Mouse (Mus musculus) small intestine, adult 2 months (tissue): ENCODE results near the gene Snap47. TPM values are rescaled to one million over a fixed set of nuclear protein-coding genes. Genes with fewer than 3 reads are reported as not detected.
"Not testable (repeated sequence)": the region's sequence is repeated elsewhere in the genome, so short reads cannot be mapped to it uniquely, and the experiment has no call there.

Experiments used
- H3K27ac ChIP-seq: fragments of 200-500 bp; 2 replicates; pipeline ENCODE4 v1.5.1; 2012; ENCODE audit warnings: low read depth, low read length, control low read depth, inconsistent platforms; ENCODE audit not compliant: insufficient read depth
- H3K27me3 ChIP-seq: fragments of 200-500 bp; 2 replicates; pipeline ENCODE4 v1.6.1; 2012; ENCODE audit warnings: mild to moderate bottlenecking, moderate library complexity, low read length, inconsistent platforms; ENCODE audit not compliant: control insufficient read depth, insufficient read depth
- H3K36me3 ChIP-seq: fragments of 200-500 bp; 2 replicates; pipeline ENCODE4 v1.6.1; 2012; ENCODE audit warnings: mild to moderate bottlenecking, low read length, control low read depth, inconsistent platforms; ENCODE audit not compliant: control insufficient read depth, insufficient read depth
- H3K4me1 ChIP-seq: fragments of 200-500 bp; 2 replicates; pipeline ENCODE4 v1.6.1; 2012; ENCODE audit warnings: low read length, inconsistent platforms, mixed read lengths; ENCODE audit not compliant: control insufficient read depth, insufficient read depth, insufficient read length
- H3K4me3 ChIP-seq: fragments of 200-500 bp; 2 replicates; pipeline ENCODE4 v1.5.1; 2012; ENCODE audit warnings: low read depth, mild to moderate bottlenecking, control low read depth, inconsistent platforms, low read length, moderate library complexity
- CTCF ChIP-seq: fragments of 200-500 bp; IDR thresholded peaks from 2 replicates; pipeline ENCODE4 v1.5.1; 2012; ENCODE audit warnings: low read depth, mild to moderate bottlenecking, control low read depth, inconsistent platforms, low read length, moderate library complexity, mixed read lengths; ENCODE audit not compliant: insufficient replicate concordance, insufficient read length; ENCODE audit errors: extremely low read depth
- POLR2A ChIP-seq: fragments of 200-500 bp; IDR thresholded peaks from 2 replicates; pipeline ENCODE4 v1.6.1; 2012; ENCODE audit warnings: low read depth, mild to moderate bottlenecking, control low read depth, inconsistent platforms, low read length, moderate library complexity
- whole genome bisulfite sequencing: fragments of 180-500 bp; shearing (Covaris S2); methylation state at CpG from one replicate; pipeline ENCODE4 v1.1.7; 2018; 5-methylcytosine and 5-hydroxymethylcytosine counted together
- polyA plus RNA-seq: library from polyadenylated mRNA; depleted of rRNA; stranded (reverse); fragments of >200 nt; gene quantifications from 2 replicates; pipeline ENCODE4 v1.2.3, GENCODE M21; 2012; rRNA removed

The Snap47 gene
- polyA plus RNA-seq, 1 experiment, result 14.6 TPM

- WGBS, result 77% methylated on average over 16 of the region's 16 CpGs
- Histone ChIP-seq H3K36me3 (no peaks in the 10 kb centered on the region), H3K4me1 (no peaks in the 10 kb centered on the region), H3K27me3 (no peaks in the 10 kb centered on the region), H3K27ac (no peak within 1 kb of the TSS), H3K4me3 (no peak within 1 kb of the TSS)
- TF ChIP-seq POLR2A (no peak), CTCF (no peak)
Observed at GRCm38 (mm10) chr11:59375475-59375874, 75.5 kb downstream of the Snap47 start, which contains the start of gene Prss38. Gene Prss38, minus strand, starts transcription at chr11:59375657.

GRCm38 (mm10) chr11:59369848-59370247 lies 81.1 kb downstream of the Snap47 start:
- no peak overlapping the region for H3K27ac ChIP-seq
- no peaks in the 10 kb centered on the region for H3K27me3 ChIP-seq
- H3K4me1 ChIP-seq, result no peaks in the 10 kb centered on the region
- TF ChIP-seq POLR2A (no peak), CTCF (no peak)
- H3K4me3 ChIP-seq, result no peak overlapping the region
- 69% methylated on average over 11 of the region's 11 CpGs for WGBS
- H3K36me3 ChIP-seq, result no peaks in the 10 kb centered on the region

- H3K27me3 ChIP-seq, H3K4me3 ChIP-seq, H3K36me3 ChIP-seq, H3K27ac ChIP-seq, H3K4me1 ChIP-seq: not testable (repeated sequence)
- WGBS, result 78% methylated on average over 4 of the region's 4 CpGs
Observed at GRCm38 (mm10) chr11:59367955-59368354, 83.0 kb downstream of the Snap47 start.

- Histone ChIP-seq H3K27me3 (no peaks in the 10 kb centered on the region), H3K36me3 (no peaks in the 10 kb centered on the region), H3K27ac (no peak overlapping the region), H3K4me3 (no peak overlapping the region), H3K4me1 (no peaks in the 10 kb centered on the region)
- whole genome bisulfite sequencing, result 36% methylated on average over 3 of the region's 3 CpGs
- TF ChIP-seq CTCF (peak; percentile 37; the same call in 1 of the 2 replicates), POLR2A (no peak)
Observed at GRCm38 (mm10) chr11:59366633-59367032, 84.4 kb downstream of the Snap47 start.

GRCm38 (mm10) chr11:59366031-59366430 lies 85.0 kb downstream of the Snap47 start:
- no peak overlapping the region for H3K27ac ChIP-seq
- H3K36me3 ChIP-seq, result no peaks in the 10 kb centered on the region
- WGBS, result 74% methylated on average over 3 of the region's 3 CpGs
- TF ChIP-seq POLR2A (no peak), CTCF (no peak)
- no peaks in the 10 kb centered on the region for H3K27me3 ChIP-seq
- no peaks in the 10 kb centered on the region for H3K4me1 ChIP-seq
- H3K4me3 ChIP-seq, result no peak overlapping the region

- H3K27me3 ChIP-seq, result no peaks in the 10 kb centered on the region
- TF ChIP-seq POLR2A, result no peak
- TF ChIP-seq CTCF, result no peak
- no peaks in the 10 kb centered on the region for H3K36me3 ChIP-seq
- WGBS, result 57% methylated on average over 3 of the region's 3 CpGs
- H3K4me1 ChIP-seq, result no peaks in the 10 kb centered on the region
- no peak overlapping the region for H3K27ac ChIP-seq
- no peak overlapping the region for H3K4me3 ChIP-seq
Observed at GRCm38 (mm10) chr11:59364417-59364816, 86.6 kb downstream of the Snap47 start.

- Histone ChIP-seq H3K27me3 (no peaks in the 10 kb centered on the region), H3K27ac (no peak overlapping the region), H3K36me3 (no peaks in the 10 kb centered on the region), H3K4me3 (no peak overlapping the region), H3K4me1 (no peaks in the 10 kb centered on the region)
- no peak for TF ChIP-seq POLR2A
- no peak for TF ChIP-seq CTCF
- 85% methylated on average over 9 of the region's 9 CpGs for WGBS
Observed at GRCm38 (mm10) chr11:59364007-59364406, 87.0 kb downstream of the Snap47 start.

GRCm38 (mm10) chr11:59361291-59361690 lies 89.7 kb downstream of the Snap47 start:
- no peak for TF ChIP-seq POLR2A
- no peak for TF ChIP-seq CTCF
- Histone ChIP-seq H3K4me1 (no peaks in the 10 kb centered on the region), H3K36me3 (no peaks in the 10 kb centered on the region), H3K27me3 (no peaks in the 10 kb centered on the region), H3K4me3 (no peak overlapping the region), H3K27ac (no peak overlapping the region)
- 80% methylated on average over 9 of the region's 9 CpGs for WGBS

Other genes with a start within 250 kb of the Snap47 start
- gene Mrpl55, start 248.7 kb downstream of the Snap47 start, polyA plus RNA-seq, result 32.5 and 36.0 TPM in 2 replicates
- 7.6 and 16.0 TPM in 2 replicates for gene 2310033P09Rik, start 242.9 kb downstream of the Snap47 start, polyA plus RNA-seq
- gene Arf1, start 222.9 kb downstream of the Snap47 start, polyA plus RNA-seq, result 472 and 885 TPM in 2 replicates
- not detected in 2 replicates for gene Wnt3a, start 160.4 kb downstream of the Snap47 start, polyA plus RNA-seq
- 1.1 and 1.2 TPM in 2 replicates for gene Wnt9a, start 144.3 kb downstream of the Snap47 start, polyA plus RNA-seq
- not detected in 2 replicates for gene Prss38, start 75.5 kb downstream of the Snap47 start, polyA plus RNA-seq
- gene Jmjd4, start 1.1 kb downstream of the Snap47 start, polyA plus RNA-seq, result 1.9 and 2.4 TPM in 2 replicates
- 0.08 TPM in 1 of 2 replicates, not detected in the other for gene Zfp867, start 21.3 kb upstream of the Snap47 start, polyA plus RNA-seq
- gene Zkscan17, start 75.6 kb upstream of the Snap47 start, polyA plus RNA-seq, result 3.7 and 5.8 TPM in 2 replicates
- 0.16 and 0.20 TPM in 2 replicates for gene Nlrp3, start 90.4 kb upstream of the Snap47 start, polyA plus RNA-seq
- not detected in 2 replicates for gene Olfr222, start 125.0 kb upstream of the Snap47 start, polyA plus RNA-seq
- not detected in 2 replicates for gene Olfr223, start 142.1 kb upstream of the Snap47 start, polyA plus RNA-seq
- gene Mprip, start 210.1 kb upstream of the Snap47 start, polyA plus RNA-seq, result 38.8 and 76.4 TPM in 2 replicates